In genomic region chr2:164979749-164980148, GRCm38 (mm10) we compare ENCODE assay signal across 8 mouse cellular contexts. TPM values are rescaled to one million over a fixed set of nuclear protein-coding genes. Genes with fewer than 3 reads are reported as not detected.
DNase-seq lines count a peak whose midpoint lies in the region; ATAC-seq and TF ChIP-seq lines count a peak whose summit lies in the region.

No protein-coding gene starts in this region.

- WGBS in heart, adult 2 months, result 24% methylated on average over 7 of the region's 7 CpGs
- 18% methylated on average over 7 of the region's 7 CpGs for WGBS in heart, embryonic 10.5 days

- intact Hi-C loops in heart, adult 2 months (cut with DNase I), result no loop called here

- H3K27ac ChIP-seq in heart, adult 2 months, result no peak overlapping the region
- no peak overlapping the region for H3K27ac ChIP-seq in heart, embryonic 10.5 days

- ATAC-seq in erythroblast, adult 5-6 weeks (replicated peaks; ENCODE audit: low FRiP score, poor library complexity, severe bottlenecking), result no peak

- no peaks in the 10 kb centered on the region for H3K36me3 ChIP-seq in heart, adult 2 months (ENCODE audit: control insufficient read depth, insufficient read depth, low read length)
- no peaks in the 10 kb centered on the region for H3K36me3 ChIP-seq in heart, embryonic 10.5 days

- no peak for TF ChIP-seq POLR2A in heart, adult 2 months (IDR thresholded peaks at IDR 0.05; ENCODE audit: insufficient read depth, low read depth, low read length)

- no peak for TF ChIP-seq CTCF in heart, adult 2 months (IDR thresholded peaks at IDR 0.05)

- H3K4me1 ChIP-seq in heart, adult 2 months (ENCODE audit: control insufficient read depth, insufficient read depth, low read length), result no peaks in the 10 kb centered on the region
- H3K4me1 ChIP-seq in heart, embryonic 10.5 days, result no peaks in the 10 kb centered on the region

- TF ChIP-seq EP300 in heart, adult 2 months (IDR thresholded peaks at IDR 0.05; ENCODE audit: insufficient read depth, low read depth, low read length), result no peak

- peak; percentile 26 to 51 for DNase-seq in heart, adult 2 months
- no peak for DNase-seq in heart, embryonic 10.5 days (ENCODE audit: low spot score)
- DNase-seq in urinary bladder, postnatal 14 days (ENCODE audit: low spot score), result peak; percentile 64
- DNase-seq in urinary bladder, adult 2 months (ENCODE audit: low spot score), result no peak
- DNase-seq in kidney, postnatal 4 days, result peak; percentile 90
- DNase-seq in thymus, postnatal 25 days, result peak; percentile 50
- DNase-seq in cerebellum, adult 9-11 months, result no peak

- no peaks in the 10 kb centered on the region for H3K79me2 ChIP-seq in heart, adult 2 months (replicated peaks; ENCODE audit: control insufficient read depth, insufficient read depth, low read length)

- no peak overlapping the region for H3K9ac ChIP-seq in heart, adult 2 months (ENCODE audit: low read depth, low read length)

- no peak overlapping the region for H3K4me3 ChIP-seq in heart, adult 2 months
- no peak overlapping the region for H3K4me3 ChIP-seq in heart, embryonic 10.5 days

- no peaks in the 10 kb centered on the region; the same call in 1 of the 2 replicates for H3K27me3 ChIP-seq in heart, adult 2 months (ENCODE audit: control insufficient read depth, insufficient read depth, low read length)
- peaks cover 47% of the 10 kb centered on the region for H3K27me3 ChIP-seq in heart, embryonic 10.5 days (ENCODE audit: insufficient read depth, poor library complexity, severe bottlenecking)

- no peaks in the 10 kb centered on the region for H3K9me3 ChIP-seq in heart, embryonic 10.5 days

RNA-seq across cellular contexts. Expression of gene Slc12a5, which starts 19.1 kb away (rescaled TPM):
- 1 to 10 TPM; 2.2 to 2.3 TPM for total RNA-seq in heart, adult 2 months (2021)
- polyA plus RNA-seq in heart, adult 2 months (2012; rRNA removed), result 1.5 TPM in 2 replicates
- 0.74 and 0.92 TPM in 2 replicates for polyA plus RNA-seq in heart, embryonic 10.5 days (2016; fragmentation: Nextera tagmentation; extraction: Ambion mirVana)
- 1.0 and 1.2 TPM in 2 replicates for polyA plus RNA-seq in urinary bladder, adult 2 months (2012; rRNA removed)
- not detected in 2 replicates for total RNA-seq in erythroblast, adult 5-6 weeks (2015; ENCODE audit: low replicate concordance)
- not detected in 2 replicates for total RNA-seq in erythroblast, adult 5-6 weeks (2017; ENCODE audit: low replicate concordance)

RNA-seq across cellular contexts. Expression of gene Mmp9, which starts 39.2 kb away (rescaled TPM):
- under 1 TPM; 0.93 to 0.99 TPM for total RNA-seq in heart, adult 2 months (2021)
- 3.5 and 5.1 TPM in 2 replicates for polyA plus RNA-seq in heart, adult 2 months (2012; rRNA removed)
- 0.53 and 1.1 TPM in 2 replicates for polyA plus RNA-seq in heart, embryonic 10.5 days (2016; fragmentation: Nextera tagmentation; extraction: Ambion mirVana)
- 13.0 and 13.5 TPM in 2 replicates for polyA plus RNA-seq in urinary bladder, adult 2 months (2012; rRNA removed)
- 73.6 and 120 TPM in 2 replicates for total RNA-seq in erythroblast, adult 5-6 weeks (2015; ENCODE audit: low replicate concordance)
- total RNA-seq in erythroblast, adult 5-6 weeks (2017; ENCODE audit: low replicate concordance), result 31.4 and 35.7 TPM in 2 replicates

RNA-seq across cellular contexts. Expression of gene Ncoa5, which starts 54.9 kb away (rescaled TPM):
- 10 to 100 TPM; 18.6 to 20.6 TPM for total RNA-seq in heart, adult 2 months (2021)
- polyA plus RNA-seq in heart, adult 2 months (2012; rRNA removed), result 16.4 and 21.2 TPM in 2 replicates
- polyA plus RNA-seq in heart, embryonic 10.5 days (2016; fragmentation: Nextera tagmentation; extraction: Ambion mirVana), result 52.8 and 64.2 TPM in 2 replicates
- polyA plus RNA-seq in urinary bladder, adult 2 months (2012; rRNA removed), result 30.9 and 33.6 TPM in 2 replicates
- 1.2 and 5.4 TPM in 2 replicates for total RNA-seq in erythroblast, adult 5-6 weeks (2015; ENCODE audit: low replicate concordance)
- total RNA-seq in erythroblast, adult 5-6 weeks (2017; ENCODE audit: low replicate concordance), result 10.3 and 15.6 TPM in 2 replicates

Comparison
In these comparisons a context has a peak if more than half of its experiments do, and no peak if none do; other contexts are left out.
1. DNase-seq: peak in heart, adult 2 months (2 of 2), urinary bladder, postnatal 14 days (single experiment), kidney, postnatal 4 days (2 of 2) and thymus, postnatal 25 days (single experiment); none in heart, embryonic 10.5 days (single experiment), urinary bladder, adult 2 months (single experiment) and cerebellum, adult 9-11 months (single experiment).